Mouse (Mus musculus) cerebellum, postnatal 4 days (tissue): ENCODE data around the gene Hist1h2be.
"Not testable (repeated sequence)": the region's sequence is repeated elsewhere in the genome, so short reads cannot be mapped to it uniquely, and the experiment has no call there.

ENCODE experiments used
- DNase-seq, 2 experiments: peaks; one replicate each; pipeline ENCODE4 v3.0.0; 2022; ENCODE audit warnings: low spot score in 2 of 2, mixed read lengths in 1 of 2

The Hist1h2be gene

GRCm38 (mm10) chr13:23591886-23592285, 29.0 kb downstream of the Hist1h2be start:
- DNase-seq, result not testable (repeated sequence)

- no peak for DNase-seq
Observed at GRCm38 (mm10) chr13:23591206-23591605, 29.7 kb downstream of the Hist1h2be start.

GRCm38 (mm10) chr13:23586940-23587225, 34.0 kb downstream of the Hist1h2be start:
- DNase-seq, result no peak

GRCm38 (mm10) chr13:23586099-23586939, 34.6 kb downstream of the Hist1h2be start:
- DNase-seq, result no peak

GRCm38 (mm10) chr13:23585442-23586098, 35.4 kb downstream of the Hist1h2be start:
- peak in 1 of 2 experiments; percentile 53 for DNase-seq

GRCm38 (mm10) chr13:23585029-23585441, 35.9 kb downstream of the Hist1h2be start:
- peak in 1 of 2 experiments; percentile 50 for DNase-seq

GRCm38 (mm10) chr13:23584331-23584730, 36.6 kb downstream of the Hist1h2be start:
- DNase-seq, result no peak

- DNase-seq, result no peak
Observed at GRCm38 (mm10) chr13:23583387-23584068, 37.4 kb downstream of the Hist1h2be start.

GRCm38 (mm10) chr13:23582219-23583056, 38.5 kb downstream of the Hist1h2be start:
- DNase-seq, result no peak

- DNase-seq, result peak; percentile 77 to 95
Observed at GRCm38 (mm10) chr13:23581408-23582218, 39.3 kb downstream of the Hist1h2be start, which contains the start of gene Hist1h4d. TSS of gene Hist1h4d (plus strand) at chr13:23581598.

GRCm38 (mm10) chr13:23577835-23578234, 43.1 kb downstream of the Hist1h2be start:
- no peak for DNase-seq

GRCm38 (mm10) chr13:23576906-23577639, 43.9 kb downstream of the Hist1h2be start:
- no peak for DNase-seq

GRCm38 (mm10) chr13:23576351-23576881, 44.5 kb downstream of the Hist1h2be start:
- DNase-seq, result no peak

- DNase-seq, result not testable (repeated sequence)
Observed at GRCm38 (mm10) chr13:23575864-23576313, 45.0 kb downstream of the Hist1h2be start.

GRCm38 (mm10) chr13:23575271-23575851, 45.6 kb downstream of the Hist1h2be start, which contains the start of gene Hist1h3d:
TSS of gene Hist1h3d (plus strand) at chr13:23575763.
- no peak for DNase-seq

- DNase-seq, result not testable (repeated sequence)
Observed at GRCm38 (mm10) chr13:23574546-23575170, 46.3 kb downstream of the Hist1h2be start.

GRCm38 (mm10) chr13:23573898-23574524, 46.9 kb downstream of the Hist1h2be start, which contains the start of the genes Hist1h2bf and Hist1h2ad:
TSS of gene Hist1h2bf (minus strand) at chr13:23574196.
TSS of gene Hist1h2ad (plus strand) at chr13:23574381.
- peak; percentile 69 to 87 for DNase-seq
